Mouse (Mus musculus): Measurements from ENCODE around the gene Defb39.

Gene Defb39

DNA sequence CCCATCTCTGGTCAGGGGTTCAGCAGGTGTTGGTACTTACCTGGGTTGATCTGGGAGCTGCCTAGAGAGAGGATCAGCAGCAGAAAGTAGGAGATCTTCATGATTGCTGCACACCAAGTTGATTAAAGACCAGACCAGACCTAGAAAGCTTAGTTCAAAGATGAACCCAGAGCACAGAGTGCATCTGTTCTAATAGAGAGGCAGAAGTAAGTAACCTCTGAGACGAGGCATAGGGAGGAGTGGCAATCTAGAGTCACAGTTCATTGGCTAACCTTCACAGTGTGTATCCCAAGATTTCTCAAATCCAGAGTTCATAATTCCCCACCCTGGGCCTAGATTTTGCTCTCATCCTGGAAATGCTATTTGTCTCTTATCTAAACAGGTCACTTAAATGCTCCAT is at the start of gene Defb39:
Defb39 (minus strand) TSS at position 101 of the 400 bp plus-strand sequence.
- DNase-seq (ENCODE audit: low read depth, low spot score), result no peak

DNA sequence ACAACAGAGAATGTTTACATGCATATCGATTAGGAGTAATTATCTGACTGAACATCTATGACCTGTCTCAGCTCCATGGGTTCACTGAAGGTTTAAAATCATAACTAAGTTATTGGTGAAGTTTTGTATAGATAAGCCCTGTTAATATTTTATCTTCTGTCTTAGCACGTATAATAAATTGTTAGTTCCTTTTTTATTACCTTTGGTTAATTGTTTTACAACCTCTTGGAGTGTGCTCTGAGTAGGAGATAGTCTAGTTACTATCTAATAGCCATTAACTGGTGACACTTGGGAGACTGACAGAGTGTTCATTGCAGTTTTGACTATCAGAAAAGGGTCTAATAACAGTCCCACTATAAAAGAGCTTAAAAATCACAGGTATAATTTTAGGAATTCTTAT is 1.4 kb upstream of the Defb39 start:
- no peak for DNase-seq (ENCODE audit: low read depth, low spot score)

- DNase-seq (ENCODE audit: low read depth, low spot score), result no peak
These were observed 1.7 kb downstream of the Defb39 start for GRCm38 (mm10) chr8:19062891-19063290.

DNA sequence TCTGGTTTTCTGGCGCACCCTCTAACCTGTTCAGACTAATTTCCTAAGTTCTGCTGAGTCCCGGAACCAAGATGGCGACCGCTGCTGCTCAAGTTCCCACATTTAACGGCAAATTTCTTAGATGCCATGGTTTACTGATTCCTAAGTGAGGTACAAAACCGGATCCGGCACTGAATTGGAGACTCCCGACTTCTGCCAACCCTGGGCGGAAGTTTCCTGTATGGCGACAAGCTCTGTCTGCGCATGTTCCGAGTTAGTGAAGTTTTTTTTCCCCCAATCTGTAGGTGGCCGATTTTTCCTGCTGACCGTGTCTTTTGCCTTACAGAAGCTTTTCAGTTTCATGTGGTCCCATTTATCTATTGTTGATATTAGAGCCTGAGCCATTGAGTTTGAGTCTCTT is 19.4 kb downstream of the Defb39 start:
- no peak for DNase-seq (ENCODE audit: low read depth, low spot score)

DNA sequence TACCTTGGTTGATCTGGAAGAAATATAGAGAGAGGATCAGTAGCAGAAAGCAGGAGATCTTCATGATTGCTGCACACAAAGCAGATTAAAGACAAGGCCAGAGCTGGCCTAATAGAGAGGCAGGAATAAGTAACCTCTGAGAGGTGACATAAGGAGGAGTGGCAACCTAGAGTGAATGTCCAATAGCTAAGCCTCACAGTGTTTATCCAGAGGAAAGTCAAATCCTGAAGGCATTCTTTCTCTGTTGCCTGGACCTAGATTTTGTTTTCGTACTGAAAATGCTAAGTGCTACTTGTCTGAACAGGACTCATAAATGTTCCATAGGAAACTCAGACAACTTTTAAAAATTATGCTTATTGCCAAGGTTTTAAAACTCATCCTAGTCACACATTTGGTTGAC is 38.1 kb downstream of the Defb39 start, which contains the start of gene Defb38:
Defb38 (minus strand) TSS at position 101 of the 400 bp plus-strand sequence.
- no peak for DNase-seq (ENCODE audit: low read depth, low spot score)
